Mouse (Mus musculus) brain, embryonic 14.5 days (tissue): ENCODE measurements at regions not wholly inside any gene's neighbourhood (a gene's known extent, or its start where the extent isn't known, plus 50 kb on each side); places are given as distances from the start of the nearest gene placed in this dataset.

ENCODE experiments used
- CTCF ChIP-seq: fragments of 200-500 bp; IDR thresholded peaks from 2 replicates; pipeline ENCODE4 v1.5.1; 2012; ENCODE audit warnings: inconsistent platforms, mild to moderate bottlenecking, moderate library complexity, borderline replicate concordance; ENCODE audit not compliant: insufficient read depth, insufficient read length; ENCODE audit errors: extremely low read depth
- POLR2A ChIP-seq: fragments of 200-500 bp; IDR thresholded peaks from 2 replicates; pipeline ENCODE4 v1.6.1; 2012; ENCODE audit warnings: mild to moderate bottlenecking, inconsistent platforms, borderline replicate concordance; ENCODE audit not compliant: poor library complexity, insufficient read depth, insufficient read length, severe bottlenecking; ENCODE audit errors: extremely low read depth

DNA sequence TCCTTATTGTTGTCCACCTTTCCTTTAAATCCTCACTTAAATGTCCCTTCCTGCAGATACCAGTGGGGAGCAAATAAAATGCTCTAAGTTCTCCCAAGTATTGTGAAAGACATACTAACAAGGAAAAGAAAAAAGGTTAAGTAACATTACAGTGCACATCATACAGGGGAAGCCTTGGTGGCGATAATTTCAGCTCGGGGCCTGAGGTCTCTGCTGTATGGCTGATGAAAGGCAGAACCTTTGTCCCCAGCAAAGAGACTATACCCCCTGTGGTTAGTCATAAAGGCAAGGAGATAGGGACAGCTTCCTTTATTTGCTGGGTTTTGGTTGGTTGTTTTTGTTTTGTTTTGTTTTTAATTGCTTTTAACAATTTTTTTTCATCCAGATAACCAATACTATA lies 97.0 kb upstream of the Tnfaip3 start:
- TF ChIP-seq POLR2A (no peak), CTCF (no peak)
